8 mouse cellular contexts compared by ENCODE assay signal in genomic region chr8:64733271-64733943, GRCm38 (mm10). TPM values are rescaled to one million over a fixed set of nuclear protein-coding genes. Genes with fewer than 3 reads are reported as not detected.
A peak's percentile ranks its signal among the peaks of the same experiment; 100 is the strongest.
DNase-seq lines count a peak whose midpoint lies in the region; ATAC-seq lines count a peak whose summit lies in the region.

TSS of gene Msmo1 (minus strand) at chr8:64733792.

- H3K4me3 ChIP-seq in brown adipose tissue, adult 24 weeks (ENCODE audit: insufficient read depth, low read depth, low read length), result peak within 1 kb of the TSS; percentile 79
- peak within 1 kb of the TSS; percentile 77 to 93 for H3K4me3 ChIP-seq in heart, embryonic 14.5 days (ENCODE audit: control insufficient read depth in 1 of 2, insufficient read depth in 1 of 2, low read depth in 1 of 2, low read length in 2 of 2)
- peak within 1 kb of the TSS; percentile 79 for H3K4me3 ChIP-seq in liver, embryonic 13.5 days (replicated peaks)
- H3K4me3 ChIP-seq in stomach, embryonic 16.5 days (replicated peaks; ENCODE audit: low read length), result peak within 1 kb of the TSS; percentile 83

- peak within 1 kb of the TSS; percentile 70 for H3K4me2 ChIP-seq in heart, embryonic 14.5 days (ENCODE audit: low read length)
- peak within 1 kb of the TSS; percentile 85 for H3K4me2 ChIP-seq in liver, embryonic 13.5 days
- peak within 1 kb of the TSS; percentile 63 for H3K4me2 ChIP-seq in stomach, embryonic 16.5 days (ENCODE audit: low read depth, low read length)

- peak; percentile 100 for ATAC-seq in heart, embryonic 14.5 days (ENCODE audit: insufficient number of reproducible peaks, insufficient read depth, low FRiP score, low read depth)
- peak; percentile 99 for ATAC-seq in liver, embryonic 13.5 days (ENCODE audit: low read depth)
- ATAC-seq in stomach, embryonic 16.5 days (ENCODE audit: insufficient read depth, low FRiP score), result peak; percentile 100

- peak within 1 kb of the TSS; percentile 78 for H3K9ac ChIP-seq in heart, embryonic 14.5 days (ENCODE audit: low read length)
- peak within 1 kb of the TSS; percentile 81 for H3K9ac ChIP-seq in liver, embryonic 13.5 days
- peak within 1 kb of the TSS; percentile 79 for H3K9ac ChIP-seq in stomach, embryonic 16.5 days (ENCODE audit: low read length)

- no peak within 1 kb of the TSS for H3K27ac ChIP-seq in brown adipose tissue, adult 24 weeks (replicated peaks; ENCODE audit: low read depth, low read length)
- peak within 1 kb of the TSS in 1 of 2 experiments; percentile 46; a peak in 2 of 4 replicates for H3K27ac ChIP-seq in heart, embryonic 14.5 days (replicated peaks in 1 of 2; ENCODE audit: control insufficient read depth in 1 of 2, insufficient read depth in 1 of 2, low read depth in 2 of 2, low read length in 2 of 2)
- H3K27ac ChIP-seq in liver, embryonic 13.5 days, result peak within 1 kb of the TSS; percentile 80
- peak within 1 kb of the TSS; percentile 80 for H3K27ac ChIP-seq in stomach, embryonic 16.5 days (ENCODE audit: low read length)

- WGBS in heart, embryonic 14.5 days, result under 1% methylated on average over 60 of the region's 60 CpGs
- WGBS in liver, embryonic 13.5 days (ENCODE audit: insufficient replicate concordance), result under 1% methylated on average over 60 of the region's 60 CpGs
- WGBS in stomach, embryonic 16.5 days, result under 1% methylated on average over 60 of the region's 60 CpGs

- H3K4me1 ChIP-seq in brown adipose tissue, adult 24 weeks (ENCODE audit: control insufficient read depth, insufficient read depth, insufficient read length, low read length), result peaks cover 8% of the 10 kb centered on the region; the same call in 1 of the 2 replicates
- peaks cover 0 to 10% of the 10 kb centered on the region in 2 experiments; a peak in 2 of 4 replicates for H3K4me1 ChIP-seq in heart, embryonic 14.5 days (ENCODE audit: control insufficient read depth in 2 of 2, insufficient read depth in 2 of 2, low read length in 2 of 2)
- peaks cover 24% of the 10 kb centered on the region for H3K4me1 ChIP-seq in liver, embryonic 13.5 days (replicated peaks)
- H3K4me1 ChIP-seq in stomach, embryonic 16.5 days (ENCODE audit: control insufficient read depth, insufficient read depth, low read length), result peaks cover 3% of the 10 kb centered on the region; the same call in 1 of the 2 replicates

- H3K36me3 ChIP-seq in heart, embryonic 14.5 days (ENCODE audit: control insufficient read depth, insufficient read depth, low read length), result peaks cover 16% of the 10 kb centered on the region
- peaks cover 12% of the 10 kb centered on the region for H3K36me3 ChIP-seq in liver, embryonic 13.5 days
- peaks cover 2% of the 10 kb centered on the region; the same call in 1 of the 2 replicates for H3K36me3 ChIP-seq in stomach, embryonic 16.5 days (ENCODE audit: control insufficient read depth, insufficient read depth, low read length)

- no peaks in the 10 kb centered on the region for H3K27me3 ChIP-seq in heart, embryonic 14.5 days (ENCODE audit: control insufficient read depth, insufficient read depth, low read length)
- no peaks in the 10 kb centered on the region for H3K27me3 ChIP-seq in liver, embryonic 13.5 days
- no peaks in the 10 kb centered on the region for H3K27me3 ChIP-seq in stomach, embryonic 16.5 days (ENCODE audit: control insufficient read depth, insufficient read depth, low read length)

- H3K9me3 ChIP-seq in heart, embryonic 14.5 days (ENCODE audit: control insufficient read depth, low read length), result no peaks in the 10 kb centered on the region
- H3K9me3 ChIP-seq in liver, embryonic 13.5 days (replicated peaks), result no peaks in the 10 kb centered on the region
- H3K9me3 ChIP-seq in stomach, embryonic 16.5 days (replicated peaks; ENCODE audit: control insufficient read depth, low read length), result no peaks in the 10 kb centered on the region

- DNase-seq in CD4-positive, CD25-positive, alpha-beta regulatory T cell, adult 2 months (ENCODE audit: low read depth, low spot score), result peak; percentile 99
- DNase-seq in fibroblast of lung, adult 2 months (ENCODE audit: low read depth), result peak; percentile 96
- peak; percentile 98 for DNase-seq in kidney, postnatal 14 days
- DNase-seq in liver, embryonic 13.5 days, result peak; percentile 96
- peak; percentile 94 for DNase-seq in neural tube, embryonic 10.5 days (ENCODE audit: extremely low spot score, low spot score)

RNA-seq across cellular contexts. Expression of gene Msmo1, which starts in this region (rescaled TPM):
- 26.9 and 48.0 TPM in 2 replicates for polyA plus RNA-seq in brown adipose tissue, adult 24 weeks (2012; ENCODE audit: insufficient read depth, insufficient read length, missing spikeins)
- polyA plus RNA-seq in heart, embryonic 14.5 days (2014; fragmentation: Nextera tagmentation; extraction: Ambion mirVana), result 46.5 and 55.0 TPM in 2 replicates
- polyA plus RNA-seq in liver, embryonic 13.5 days (2015; fragmentation: Nextera tagmentation; extraction: Ambion mirVana), result 114 and 138 TPM in 2 replicates
- 143 and 144 TPM in 2 replicates for polyA plus RNA-seq in stomach, embryonic 16.5 days (2015; fragmentation: Nextera tagmentation; extraction: Ambion mirVana)
